Mouse (Mus musculus) megakaryocyte, embryonic 14.5 days (primary cell): ENCODE data around the gene Usp39.

Source experiments
- FLI1 ChIP-seq: IDR thresholded peaks from 2 replicates; pipeline ENCODE4 v1.6.1; 2012; ENCODE audit warnings: low read length, inconsistent platforms, mixed read lengths
- GATA1 ChIP-seq: IDR thresholded peaks from 3 replicates; pipeline ENCODE4 v1.6.1; 2012; ENCODE audit warnings: mixed read lengths, low read length, inconsistent platforms, borderline replicate concordance

GRCm38 (mm10) chr6:72292972-72293651 is 51.9 kb downstream of the Usp39 start:
- no peak for TF ChIP-seq GATA1
- TF ChIP-seq FLI1, result no peak
